Mouse (Mus musculus) midbrain, embryonic 14.5 days (tissue): ENCODE measurements at regions not wholly inside any gene's neighbourhood (a gene's known extent, or its start where the extent isn't known, plus 50 kb on each side); places are given as distances from the start of the nearest gene placed in this dataset.

Source experiments
- ATAC-seq: fragments of 200-750 bp; cut with Nextera tagmentation; 2 replicates; pipeline ENCODE4 v1.8.0; 2017; ENCODE audit warnings: moderate number of reproducible peaks, moderate library complexity; ENCODE audit not compliant: low FRiP score, low TSS enrichment
- DNase-seq: peaks from one replicate; pipeline ENCODE4 v3.0.0-alpha.2; 2015
- H3K27ac ChIP-seq: fragments of 300-500 bp; sonication (generic); replicated peaks from 2 replicates; pipeline ENCODE4 v1.5.1; 2014; ENCODE audit warnings: mild to moderate bottlenecking, low read depth, low read length, moderate library complexity
- H3K27me3 ChIP-seq: fragments of 300-500 bp; sonication (generic); 2 replicates; pipeline ENCODE4 v1.6.1; 2014; ENCODE audit warnings: low read length, control low read depth, mixed read lengths; ENCODE audit not compliant: control insufficient read depth, insufficient read depth
- H3K36me3 ChIP-seq: fragments of 300-500 bp; sonication (generic); 2 replicates; pipeline ENCODE4 v1.6.1; 2014; ENCODE audit warnings: low read length, control low read depth; ENCODE audit not compliant: control insufficient read depth, insufficient read depth
- H3K4me1 ChIP-seq: fragments of 300-500 bp; sonication (generic); 2 replicates; pipeline ENCODE4 v1.6.1; 2014; ENCODE audit warnings: mild to moderate bottlenecking, antibody characterized with exemption, low read length, control low read depth; ENCODE audit not compliant: control insufficient read depth, insufficient read depth
- H3K4me2 ChIP-seq: fragments of 300-500 bp; sonication (generic); 2 replicates; pipeline ENCODE4 v1.6.1; 2014; ENCODE audit warnings: mild to moderate bottlenecking, low read length, moderate library complexity
- H3K4me3 ChIP-seq: fragments of 300-500 bp; sonication (generic); replicated peaks from 2 replicates; pipeline ENCODE4 v1.5.1; 2014; ENCODE audit warnings: low read depth, low read length
- H3K9ac ChIP-seq: fragments of 300-500 bp; sonication (generic); replicated peaks from 2 replicates; pipeline ENCODE4 v1.6.1; 2014; ENCODE audit warnings: mild to moderate bottlenecking, low read length, moderate library complexity
- H3K9me3 ChIP-seq: fragments of 300-500 bp; sonication (generic); 2 replicates; pipeline ENCODE4 v1.6.1; 2016; ENCODE audit warnings: low read length, control low read depth, mixed read lengths; ENCODE audit not compliant: control insufficient read depth
- WGBS: fragments of 180-500 bp; shearing (Covaris S2); extraction: QIAGEN DNeasy Blood & Tissue Kit; methylation state at CpG from one replicate; pipeline ENCODE4 v1.1.7; 2014; 5-methylcytosine and 5-hydroxymethylcytosine counted together

- Histone ChIP-seq H3K36me3 (no peaks in the 10 kb centered on the region), H3K27me3 (no peaks in the 10 kb centered on the region), H3K9me3 (no peaks in the 10 kb centered on the region), H3K4me3 (no peak overlapping the region), H3K4me2 (no peak overlapping the region), H3K4me1 (peaks cover 5% of the 10 kb centered on the region; the same call in 1 of the 2 replicates), H3K27ac (peak overlapping the region; percentile 34; the same call in 1 of the 2 replicates), H3K9ac (no peak overlapping the region)
- DNase-seq, result no peak
- 85% methylated on average over 2 of the region's 2 CpGs for WGBS
- no peak for ATAC-seq
These were observed 58.3 kb upstream of the Ccdc39 start for GRCm38 (mm10) chr3:33902431-33902830.

GRCm38 (mm10) chr3:33903326-33903725 is 59.2 kb upstream of the Ccdc39 start:
- H3K36me3 ChIP-seq, result no peaks in the 10 kb centered on the region
- H3K4me3 ChIP-seq, result no peak overlapping the region
- H3K9ac ChIP-seq, result no peak overlapping the region
- ATAC-seq (no peak), DNase-seq (peak; percentile 60)
- H3K4me2 ChIP-seq, result no peak overlapping the region
- H3K9me3 ChIP-seq, result no peaks in the 10 kb centered on the region
- H3K27me3 ChIP-seq, result no peaks in the 10 kb centered on the region
- WGBS, result 53% methylated on average over 8 of the region's 8 CpGs
- H3K27ac ChIP-seq, result no peak overlapping the region
- peaks cover 5% of the 10 kb centered on the region; the same call in 1 of the 2 replicates for H3K4me1 ChIP-seq

GRCm38 (mm10) chr3:33903816-33904215 is 59.7 kb upstream of the Ccdc39 start:
- H3K27ac ChIP-seq, result peak overlapping the region; percentile 27; the same call in 1 of the 2 replicates
- H3K36me3 ChIP-seq, result no peaks in the 10 kb centered on the region
- no peaks in the 10 kb centered on the region for H3K9me3 ChIP-seq
- no peak overlapping the region for H3K9ac ChIP-seq
- WGBS, result 54% methylated on average over 4 of the region's 4 CpGs
- DNase-seq, result no peak
- H3K4me2 ChIP-seq, result no peak overlapping the region
- H3K27me3 ChIP-seq, result no peaks in the 10 kb centered on the region
- no peak overlapping the region for H3K4me3 ChIP-seq
- ATAC-seq, result no peak
- peaks cover 5% of the 10 kb centered on the region; the same call in 1 of the 2 replicates for H3K4me1 ChIP-seq

- Histone ChIP-seq H3K4me3 (no peak overlapping the region), H3K36me3 (no peaks in the 10 kb centered on the region), H3K9me3 (no peaks in the 10 kb centered on the region), H3K27ac (peak overlapping the region; percentile 55), H3K4me2 (peak overlapping the region; percentile 7; the same call in 1 of the 2 replicates), H3K27me3 (no peaks in the 10 kb centered on the region), H3K4me1 (peaks cover 5% of the 10 kb centered on the region; the same call in 1 of the 2 replicates), H3K9ac (no peak overlapping the region)
- 54% methylated on average over 22 of the region's 22 CpGs for WGBS
- ATAC-seq (peak; percentile 79; the same call in 1 of the 2 replicates), DNase-seq (peak; percentile 71)
These were observed 61.0 kb upstream of the Ccdc39 start for GRCm38 (mm10) chr3:33904854-33905678.

- WGBS, result 34% methylated on average over 5 of the region's 5 CpGs
- ATAC-seq (peak; percentile 50; the same call in 1 of the 2 replicates), DNase-seq (no peak)
- H3K9me3 ChIP-seq, result no peaks in the 10 kb centered on the region
- H3K9ac ChIP-seq, result no peak overlapping the region
- H3K4me1 ChIP-seq, result peaks cover 5% of the 10 kb centered on the region; the same call in 1 of the 2 replicates
- peak overlapping the region; percentile 7; the same call in 1 of the 2 replicates for H3K4me2 ChIP-seq
- no peaks in the 10 kb centered on the region for H3K27me3 ChIP-seq
- H3K27ac ChIP-seq, result peak overlapping the region; percentile 55; the same call in 1 of the 2 replicates
- H3K36me3 ChIP-seq, result no peaks in the 10 kb centered on the region
- H3K4me3 ChIP-seq, result no peak overlapping the region
These were observed 61.5 kb upstream of the Ccdc39 start for GRCm38 (mm10) chr3:33905679-33906007.

- 91% methylated on average over 8 of the region's 8 CpGs for WGBS
- no peaks in the 10 kb centered on the region for H3K36me3 ChIP-seq
- H3K9ac ChIP-seq, result no peak overlapping the region
- ATAC-seq, result no peak
- H3K27ac ChIP-seq, result no peak overlapping the region
- H3K4me3 ChIP-seq, result no peak overlapping the region
- H3K27me3 ChIP-seq, result no peaks in the 10 kb centered on the region
- DNase-seq, result no peak
- H3K9me3 ChIP-seq, result no peaks in the 10 kb centered on the region
- H3K4me2 ChIP-seq, result no peak overlapping the region
- peaks cover 5% of the 10 kb centered on the region; the same call in 1 of the 2 replicates for H3K4me1 ChIP-seq
These were observed 63.0 kb upstream of the Ccdc39 start for GRCm38 (mm10) chr3:33907061-33907460.

GRCm38 (mm10) chr3:33911559-33911958 is 67.4 kb upstream of the Ccdc39 start:
- Histone ChIP-seq H3K4me2 (no peak overlapping the region), H3K27ac (no peak overlapping the region), H3K36me3 (no peaks in the 10 kb centered on the region), H3K9ac (no peak overlapping the region), H3K4me3 (no peak overlapping the region), H3K4me1 (no peaks in the 10 kb centered on the region), H3K27me3 (no peaks in the 10 kb centered on the region), H3K9me3 (no peaks in the 10 kb centered on the region)
- 88% methylated on average over 9 of the region's 9 CpGs for WGBS
- DNase-seq (no peak), ATAC-seq (no peak)

GRCm38 (mm10) chr3:33913470-33913869 is 69.4 kb upstream of the Ccdc39 start:
- no peak overlapping the region for H3K4me2 ChIP-seq
- WGBS, result 88% methylated on average over 5 of the region's 5 CpGs
- no peak overlapping the region for H3K9ac ChIP-seq
- H3K27ac ChIP-seq, result no peak overlapping the region
- H3K36me3 ChIP-seq, result no peaks in the 10 kb centered on the region
- no peaks in the 10 kb centered on the region for H3K4me1 ChIP-seq
- ATAC-seq (no peak), DNase-seq (no peak)
- no peak overlapping the region for H3K4me3 ChIP-seq
- no peaks in the 10 kb centered on the region for H3K9me3 ChIP-seq
- no peaks in the 10 kb centered on the region for H3K27me3 ChIP-seq

- H3K4me1 ChIP-seq, result no peaks in the 10 kb centered on the region
- no peak overlapping the region for H3K4me3 ChIP-seq
- H3K4me2 ChIP-seq, result no peak overlapping the region
- no peak overlapping the region for H3K27ac ChIP-seq
- no peaks in the 10 kb centered on the region for H3K36me3 ChIP-seq
- H3K9ac ChIP-seq, result no peak overlapping the region
- DNase-seq (no peak), ATAC-seq (no peak)
- 66% methylated on average over 9 of the region's 9 CpGs for WGBS
- no peaks in the 10 kb centered on the region for H3K27me3 ChIP-seq
- H3K9me3 ChIP-seq, result no peaks in the 10 kb centered on the region
These were observed 70.3 kb upstream of the Ccdc39 start for GRCm38 (mm10) chr3:33914386-33914785.
